Mouse (Mus musculus) embryo, embryonic 10 days (tissue): ENCODE results near the gene Pim2.
A peak's percentile ranks its signal among the peaks of the same experiment; 100 is the strongest.
"Not testable (repeated sequence)": the region's sequence is repeated elsewhere in the genome, so short reads cannot be mapped to it uniquely, and the experiment has no call there.

Experiments used
- DNase-seq: peaks from one replicate; pipeline ENCODE4 v3.0.0-alpha.2; 2015; ENCODE audit warnings: low spot score

The Pim2 gene

DNA sequence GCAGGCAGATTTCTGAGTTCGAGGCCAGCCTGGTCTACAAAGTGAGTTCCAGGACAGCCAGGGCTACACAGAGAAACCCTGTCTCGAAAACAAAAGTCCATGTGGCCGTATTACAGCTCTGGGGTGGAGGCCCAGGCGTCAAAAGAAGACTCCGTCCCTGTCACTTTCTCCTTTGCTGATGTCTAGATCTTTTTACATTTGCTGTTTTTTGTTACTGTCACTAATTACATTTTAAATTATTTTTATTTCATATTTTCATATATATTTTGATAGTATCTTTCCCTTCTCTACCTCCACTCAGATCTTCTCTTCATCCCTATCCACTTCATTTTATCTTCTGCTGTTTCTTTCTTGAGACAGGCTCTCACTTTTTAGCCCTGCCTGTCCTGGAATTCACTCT is 29.7 kb downstream of the Pim2 start, which contains the start of gene Gm10491:
TSS of gene Gm10491 (minus strand) at position 101 of the 400 bp plus-strand sequence.
- no peak for DNase-seq

DNA sequence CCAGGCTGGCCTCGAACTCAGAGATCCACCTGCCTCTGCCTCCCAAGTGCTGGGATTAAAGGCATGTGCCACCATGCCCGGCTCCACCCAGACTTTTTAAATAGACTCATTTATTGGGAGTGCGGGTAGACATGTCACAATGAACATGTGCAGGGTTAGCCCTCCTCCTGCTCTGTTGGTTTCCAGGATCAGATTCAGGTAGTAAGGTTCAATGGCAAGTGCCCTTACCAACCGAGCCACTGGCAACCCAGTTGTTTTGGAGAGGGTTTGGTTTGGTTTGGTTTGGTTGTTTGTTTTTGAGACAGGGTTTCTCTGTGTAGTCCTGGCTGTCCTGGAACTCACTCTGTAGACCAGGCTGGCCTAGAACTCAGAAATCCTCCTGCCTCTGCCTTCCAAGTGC is 31.2 kb downstream of the Pim2 start, which contains the start of gene Gm10490:
TSS of gene Gm10490 (plus strand) at position 301 of the 400 bp plus-strand sequence.
- DNase-seq = not testable (repeated sequence)

GRCm38 (mm10) chrX:7910473-7910872 is 32.4 kb downstream of the Pim2 start:
- no peak for DNase-seq

- not testable (repeated sequence) for DNase-seq
These were observed 37.6 kb downstream of the Pim2 start for GRCm38 (mm10) chrX:7915669-7916068.

GRCm38 (mm10) chrX:7917960-7918359 is 39.9 kb downstream of the Pim2 start:
- not testable (repeated sequence) for DNase-seq

- peak; percentile 56 for DNase-seq
These were observed 41.7 kb downstream of the Pim2 start, which contains the start of gene Pcsk1n for GRCm38 (mm10) chrX:7919601-7920383. Gene Pcsk1n, plus strand, starts transcription at chrX:7919822.

- peak; percentile 33 for DNase-seq
These were observed 44.0 kb downstream of the Pim2 start for GRCm38 (mm10) chrX:7922032-7922431.

DNA sequence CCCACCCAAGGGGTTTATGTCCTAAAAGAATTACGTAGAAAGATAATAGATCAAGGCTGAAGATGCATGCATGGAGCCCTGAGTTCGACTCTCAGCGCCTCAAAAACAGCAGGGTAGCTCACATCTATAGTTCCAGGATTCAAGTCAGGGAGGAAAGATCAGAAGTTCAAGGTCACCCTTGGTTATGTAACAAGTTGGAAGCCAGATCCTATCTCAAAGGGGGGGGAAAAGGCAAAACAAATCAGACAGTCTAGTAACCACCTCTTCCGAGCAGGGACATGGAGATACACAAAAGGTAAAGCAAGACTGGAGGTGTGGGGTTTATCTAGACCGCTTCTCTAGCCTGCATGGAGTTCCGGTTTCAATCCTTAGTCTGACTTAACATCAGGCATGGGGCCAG is 48.2 kb downstream of the Pim2 start:
- DNase-seq = no peak

- DNase-seq = no peak
These were observed 49.1 kb downstream of the Pim2 start for GRCm38 (mm10) chrX:7927116-7927515.

GRCm38 (mm10) chrX:7928270-7928790 is 50.3 kb downstream of the Pim2 start, which contains the start of gene Eras:
Gene Eras, minus strand, starts transcription at chrX:7928607.
- no peak for DNase-seq
